Mouse (Mus musculus) large intestine, adult 2 months (tissue): ENCODE data around the gene Arhgap22. TPM values are rescaled to one million over a fixed set of nuclear protein-coding genes. Genes with fewer than 3 reads are reported as not detected.

Source experiments
- DNase-seq: peaks from one replicate; pipeline ENCODE4 v3.0.0-alpha.2; 2012; ENCODE audit warnings: low read depth, low spot score
- WGBS: fragments of 180-500 bp; shearing (Covaris S2); methylation state at CpG from one replicate; pipeline ENCODE4 v1.1.7; 2018; 5-methylcytosine and 5-hydroxymethylcytosine counted together
- polyA plus RNA-seq: library from polyadenylated mRNA; depleted of rRNA; stranded (reverse); fragments of >200 nt; gene quantifications from 2 replicates; pipeline ENCODE4 v1.2.3, GENCODE M21; 2012

The Arhgap22 gene
- polyA plus RNA-seq, 1 experiment: 2.8 TPM

- 59% methylated on average over 12 of the region's 12 CpGs for WGBS
- DNase-seq: no peak
Observed at GRCm38 (mm10) chr14:33357600-33358368, 144.0 kb downstream of the Arhgap22 start.

GRCm38 (mm10) chr14:33358891-33359290 lies 145.1 kb downstream of the Arhgap22 start:
- DNase-seq: no peak
- 81% methylated on average over 8 of the region's 8 CpGs for WGBS

- DNase-seq: no peak
- WGBS: 56% methylated on average over 4 of the region's 4 CpGs
Observed at GRCm38 (mm10) chr14:33361546-33361945, 147.7 kb downstream of the Arhgap22 start.

- DNase-seq: no peak
- WGBS: 42% methylated on average over 14 of the region's 14 CpGs
Observed at GRCm38 (mm10) chr14:33362122-33362521, 148.3 kb downstream of the Arhgap22 start.

- WGBS: 14% methylated on average over 10 of the region's 10 CpGs
- no peak for DNase-seq
Observed at GRCm38 (mm10) chr14:33362807-33363206, 149.0 kb downstream of the Arhgap22 start.

GRCm38 (mm10) chr14:33363611-33364010 lies 149.8 kb downstream of the Arhgap22 start:
- WGBS: 66% methylated on average over 5 of the region's 5 CpGs
- DNase-seq: no peak

- 69% methylated on average over 2 of the region's 2 CpGs for WGBS
- DNase-seq: no peak
Observed at GRCm38 (mm10) chr14:33364061-33364460, 150.2 kb downstream of the Arhgap22 start.

GRCm38 (mm10) chr14:33366891-33367777 lies 153.3 kb downstream of the Arhgap22 start:
- no peak for DNase-seq
- 85% methylated on average over 30 of the region's 30 CpGs for WGBS

- no peak for DNase-seq
- 83% methylated on average over 12 of the region's 12 CpGs for WGBS
Observed at GRCm38 (mm10) chr14:33369375-33369774, 155.5 kb downstream of the Arhgap22 start.

- 9% methylated on average over 7 of the region's 7 CpGs for WGBS
Observed at GRCm38 (mm10) chr14:33370056-33370455, 156.2 kb downstream of the Arhgap22 start.

GRCm38 (mm10) chr14:33371248-33371647 lies 157.4 kb downstream of the Arhgap22 start:
- WGBS: 12% methylated on average over 3 of the region's 3 CpGs
- no peak for DNase-seq

More at GRCm38 (mm10) chr14:33370056-33370455, 156.2 kb downstream of the Arhgap22 start:
- DNase-seq: no peak

GRCm38 (mm10) chr14:33373271-33373670 lies 159.4 kb downstream of the Arhgap22 start:
- DNase-seq: no peak
- 19% methylated on average over 1 of the region's 1 CpGs for WGBS

- DNase-seq: no peak
- 15% methylated on average over 1 of the region's 1 CpGs for WGBS
Observed at GRCm38 (mm10) chr14:33374089-33374488, 160.3 kb downstream of the Arhgap22 start.

GRCm38 (mm10) chr14:33377211-33377610 lies 163.4 kb downstream of the Arhgap22 start:
- no peak for DNase-seq
- 87% methylated on average over 3 of the region's 3 CpGs for WGBS

- WGBS: 90% methylated on average over 5 of the region's 5 CpGs
- DNase-seq: no peak
Observed at GRCm38 (mm10) chr14:33378723-33379122, 164.9 kb downstream of the Arhgap22 start.

GRCm38 (mm10) chr14:33380830-33381457 lies 167.1 kb downstream of the Arhgap22 start:
- DNase-seq: no peak
- WGBS: 79% methylated on average over 6 of the region's 6 CpGs

GRCm38 (mm10) chr14:33398065-33398860 lies 184.4 kb downstream of the Arhgap22 start:
- no peak for DNase-seq
- WGBS: 94% methylated on average over 5 of the region's 5 CpGs

GRCm38 (mm10) chr14:33400019-33400418 lies 186.2 kb downstream of the Arhgap22 start:
- WGBS: 88% methylated on average over 3 of the region's 3 CpGs
- DNase-seq: no peak

GRCm38 (mm10) chr14:33402331-33402730 lies 188.5 kb downstream of the Arhgap22 start:
- 95% methylated on average over 1 of the region's 1 CpGs for WGBS
- no peak for DNase-seq
